Mouse (Mus musculus): ENCODE results near the gene Olfr1443. TPM values are rescaled to one million over a fixed set of nuclear protein-coding genes. Genes with fewer than 3 reads are reported as not detected.

Gene Olfr1443
- not detected in 2 replicates for polyA plus RNA-seq (2012; rRNA removed)

DNA sequence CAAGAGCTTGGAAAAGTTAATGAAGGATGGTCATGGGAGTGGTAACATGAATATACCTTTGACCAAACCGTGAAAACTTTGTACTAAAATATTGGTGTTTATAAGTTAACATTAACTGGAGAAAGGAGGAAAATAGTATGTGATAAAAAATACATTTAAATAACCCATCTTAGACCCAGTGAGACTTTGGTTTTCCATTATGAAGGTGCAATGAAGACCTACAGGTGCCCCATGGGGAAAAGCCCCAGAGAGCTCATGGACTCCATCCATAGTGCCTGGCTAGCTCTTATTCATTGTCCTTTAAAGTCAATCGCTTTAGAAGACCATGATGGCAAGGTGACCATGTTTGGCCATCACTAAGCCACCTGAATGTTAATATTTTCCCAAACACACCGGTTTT lies at the start of gene Olfr1443:
Olfr1443 (plus strand) TSS at position 301 of the 400 bp plus-strand sequence.
- H3K27me3 ChIP-seq (ENCODE audit: control insufficient read depth, insufficient read depth, low read length): no peaks in the 10 kb centered on the region
- H3K4me3 ChIP-seq (ENCODE audit: extremely low read depth, insufficient read depth, insufficient read length): no peak within 1 kb of the TSS
- no peaks in the 10 kb centered on the region for H3K36me3 ChIP-seq (ENCODE audit: control insufficient read depth, insufficient read depth, low read length)
- WGBS: 66% methylated on average over 3 of the region's 3 CpGs
- H3K27ac ChIP-seq (ENCODE audit: insufficient read depth, low read length): no peak within 1 kb of the TSS
- TF ChIP-seq CTCF (IDR thresholded peaks at IDR 0.05; ENCODE audit: extremely low read depth, insufficient read depth, insufficient read length, insufficient replicate concordance) (no peak), POLR2A (IDR thresholded peaks at IDR 0.05; ENCODE audit: low read depth, low read length) (no peak)
- H3K4me1 ChIP-seq (ENCODE audit: control insufficient read depth, insufficient read depth, insufficient read length): no peaks in the 10 kb centered on the region
- DNase-seq (ENCODE audit: low read depth in 1 of 2, low spot score in 2 of 2): no peak

DNA sequence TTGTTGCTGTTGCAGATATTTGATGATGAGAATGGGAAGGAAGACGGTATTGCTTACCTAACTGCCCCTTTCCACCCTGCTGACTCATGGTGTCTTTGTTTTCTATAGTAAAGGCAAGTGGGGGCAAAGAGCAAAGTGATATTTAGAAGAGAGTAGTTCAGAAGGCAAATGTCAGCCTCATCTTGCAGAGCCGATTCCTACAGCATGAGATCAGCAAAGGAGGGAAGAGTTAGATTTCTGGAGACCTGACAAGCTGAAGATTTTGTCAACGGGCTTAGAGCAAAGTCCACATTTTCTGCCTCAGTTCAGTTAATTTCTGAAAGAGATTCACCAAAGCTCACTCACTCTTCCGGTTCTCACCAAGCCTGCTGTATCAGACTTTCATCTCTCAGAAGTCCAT lies 44.7 kb upstream of the Olfr1443 start, which contains the start of gene Glyat:
Glyat (plus strand) TSS at position 133 of the 400 bp plus-strand sequence.
- Histone ChIP-seq H3K27ac (ENCODE audit: insufficient read depth, low read length) (no peak within 1 kb of the TSS), H3K36me3 (ENCODE audit: control insufficient read depth, insufficient read depth, low read length) (no peaks in the 10 kb centered on the region), H3K4me1 (ENCODE audit: control insufficient read depth, insufficient read depth, insufficient read length) (no peaks in the 10 kb centered on the region), H3K4me3 (ENCODE audit: extremely low read depth, insufficient read depth, insufficient read length) (no peak within 1 kb of the TSS), H3K27me3 (ENCODE audit: control insufficient read depth, insufficient read depth, low read length) (no peaks in the 10 kb centered on the region)
- 61% methylated on average over 4 of the region's 4 CpGs for WGBS
- TF ChIP-seq POLR2A (IDR thresholded peaks at IDR 0.05; ENCODE audit: low read depth, low read length) (no peak), CTCF (IDR thresholded peaks at IDR 0.05; ENCODE audit: extremely low read depth, insufficient read depth, insufficient read length, insufficient replicate concordance) (no peak)
- DNase-seq (ENCODE audit: low read depth in 1 of 2, low spot score in 2 of 2): no peak

GRCm38 (mm10) chr19:12634259-12634658 lies 43.7 kb upstream of the Olfr1443 start:
- Histone ChIP-seq H3K27me3 (ENCODE audit: control insufficient read depth, insufficient read depth, low read length) (no peaks in the 10 kb centered on the region), H3K4me3 (ENCODE audit: extremely low read depth, insufficient read depth, insufficient read length) (no peak overlapping the region), H3K4me1 (ENCODE audit: control insufficient read depth, insufficient read depth, insufficient read length) (no peaks in the 10 kb centered on the region), H3K27ac (ENCODE audit: insufficient read depth, low read length) (no peak overlapping the region), H3K36me3 (ENCODE audit: control insufficient read depth, insufficient read depth, low read length) (no peaks in the 10 kb centered on the region)
- WGBS: 87% methylated on average over 3 of the region's 3 CpGs
- no peak for DNase-seq (ENCODE audit: low read depth in 1 of 2, low spot score in 2 of 2)
- no peak for TF ChIP-seq CTCF (IDR thresholded peaks at IDR 0.05; ENCODE audit: extremely low read depth, insufficient read depth, insufficient read length, insufficient replicate concordance)
- no peak for TF ChIP-seq POLR2A (IDR thresholded peaks at IDR 0.05; ENCODE audit: low read depth, low read length)

DNA sequence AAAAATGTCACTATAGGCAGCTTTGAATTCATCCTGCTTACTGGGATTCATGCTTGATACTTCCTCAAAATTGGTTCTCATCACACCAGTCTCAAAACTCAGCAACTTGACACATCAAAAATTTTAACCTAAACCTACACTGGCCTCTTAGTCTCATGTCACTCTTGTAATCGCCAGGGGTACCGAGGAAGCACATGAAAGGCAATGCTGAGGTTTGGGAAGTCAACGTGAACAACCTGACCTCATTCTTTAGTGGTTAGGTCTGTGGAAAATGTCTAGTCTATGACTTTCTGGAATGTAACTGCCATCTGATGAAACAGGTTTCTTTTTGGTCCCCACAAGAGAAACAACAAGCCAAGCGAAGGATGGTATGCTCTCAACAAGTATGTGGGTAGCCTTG lies 42.9 kb upstream of the Olfr1443 start:
- Histone ChIP-seq H3K4me1 (ENCODE audit: control insufficient read depth, insufficient read depth, insufficient read length) (no peaks in the 10 kb centered on the region), H3K4me3 (ENCODE audit: extremely low read depth, insufficient read depth, insufficient read length) (no peak overlapping the region), H3K27me3 (ENCODE audit: control insufficient read depth, insufficient read depth, low read length) (no peaks in the 10 kb centered on the region), H3K27ac (ENCODE audit: insufficient read depth, low read length) (no peak overlapping the region), H3K36me3 (ENCODE audit: control insufficient read depth, insufficient read depth, low read length) (no peaks in the 10 kb centered on the region)
- DNase-seq (ENCODE audit: low read depth in 1 of 2, low spot score in 2 of 2): no peak
- WGBS: 80% methylated on average over 4 of the region's 4 CpGs
- TF ChIP-seq CTCF (IDR thresholded peaks at IDR 0.05; ENCODE audit: extremely low read depth, insufficient read depth, insufficient read length, insufficient replicate concordance): no peak
- TF ChIP-seq POLR2A (IDR thresholded peaks at IDR 0.05; ENCODE audit: low read depth, low read length): no peak

GRCm38 (mm10) chr19:12636863-12637262 lies 41.0 kb upstream of the Olfr1443 start:
- TF ChIP-seq POLR2A (IDR thresholded peaks at IDR 0.05; ENCODE audit: low read depth, low read length): no peak
- TF ChIP-seq CTCF (IDR thresholded peaks at IDR 0.05; ENCODE audit: extremely low read depth, insufficient read depth, insufficient read length, insufficient replicate concordance): no peak
- Histone ChIP-seq H3K27me3 (ENCODE audit: control insufficient read depth, insufficient read depth, low read length) (no peaks in the 10 kb centered on the region), H3K4me1 (ENCODE audit: control insufficient read depth, insufficient read depth, insufficient read length) (no peaks in the 10 kb centered on the region), H3K36me3 (ENCODE audit: control insufficient read depth, insufficient read depth, low read length) (no peaks in the 10 kb centered on the region), H3K27ac (ENCODE audit: insufficient read depth, low read length) (no peak overlapping the region), H3K4me3 (ENCODE audit: extremely low read depth, insufficient read depth, insufficient read length) (no peak overlapping the region)
- 67% methylated on average over 3 of the region's 3 CpGs for WGBS
- DNase-seq (ENCODE audit: low read depth in 1 of 2, low spot score in 2 of 2): no peak

- DNase-seq (ENCODE audit: low read depth in 1 of 2, low spot score in 2 of 2): no peak
- Histone ChIP-seq H3K4me1 (ENCODE audit: control insufficient read depth, insufficient read depth, insufficient read length) (no peaks in the 10 kb centered on the region), H3K4me3 (ENCODE audit: extremely low read depth, insufficient read depth, insufficient read length) (no peak overlapping the region), H3K27me3 (ENCODE audit: control insufficient read depth, insufficient read depth, low read length) (no peaks in the 10 kb centered on the region), H3K36me3 (ENCODE audit: control insufficient read depth, insufficient read depth, low read length) (no peaks in the 10 kb centered on the region), H3K27ac (ENCODE audit: insufficient read depth, low read length) (no peak overlapping the region)
- TF ChIP-seq POLR2A (IDR thresholded peaks at IDR 0.05; ENCODE audit: low read depth, low read length): no peak
- no peak for TF ChIP-seq CTCF (IDR thresholded peaks at IDR 0.05; ENCODE audit: extremely low read depth, insufficient read depth, insufficient read length, insufficient replicate concordance)
- 79% methylated on average over 1 of the region's 1 CpGs for WGBS
These were observed 39.9 kb upstream of the Olfr1443 start for GRCm38 (mm10) chr19:12638049-12638448.

DNA sequence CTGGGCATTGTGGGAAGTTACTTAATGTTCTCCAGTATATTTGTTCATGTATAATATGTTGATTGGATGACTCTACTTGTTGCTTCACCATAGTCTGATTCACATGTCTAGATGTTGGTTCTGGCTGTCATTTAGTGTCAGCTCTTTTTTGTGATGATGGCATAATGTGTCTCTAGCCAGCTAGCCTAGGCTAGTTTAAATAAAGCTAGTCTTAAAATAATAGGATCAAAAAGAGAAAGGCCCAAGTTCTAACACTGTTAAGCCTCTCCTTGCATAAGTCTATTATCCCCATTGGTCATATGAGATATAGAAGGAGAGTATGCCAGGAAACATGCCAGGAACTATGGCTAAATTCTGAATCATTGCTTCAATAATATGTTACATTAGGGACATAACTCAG lies 28.4 kb upstream of the Olfr1443 start:
- no peak for DNase-seq (ENCODE audit: low read depth in 1 of 2, low spot score in 2 of 2)
- H3K4me1 ChIP-seq (ENCODE audit: control insufficient read depth, insufficient read depth, insufficient read length): no peaks in the 10 kb centered on the region
- no peak for TF ChIP-seq POLR2A (IDR thresholded peaks at IDR 0.05; ENCODE audit: low read depth, low read length)
- no peak for TF ChIP-seq CTCF (IDR thresholded peaks at IDR 0.05; ENCODE audit: extremely low read depth, insufficient read depth, insufficient read length, insufficient replicate concordance)
- H3K27me3 ChIP-seq (ENCODE audit: control insufficient read depth, insufficient read depth, low read length): no peaks in the 10 kb centered on the region
- no peaks in the 10 kb centered on the region for H3K36me3 ChIP-seq (ENCODE audit: control insufficient read depth, insufficient read depth, low read length)
- no peak overlapping the region for H3K4me3 ChIP-seq (ENCODE audit: extremely low read depth, insufficient read depth, insufficient read length)
- no peak overlapping the region for H3K27ac ChIP-seq (ENCODE audit: insufficient read depth, low read length)

Measured in spleen, adult 2 months (tissue).